Comparison of ENCODE assay signal across 7 mouse cellular contexts in the genomic region with DNA sequence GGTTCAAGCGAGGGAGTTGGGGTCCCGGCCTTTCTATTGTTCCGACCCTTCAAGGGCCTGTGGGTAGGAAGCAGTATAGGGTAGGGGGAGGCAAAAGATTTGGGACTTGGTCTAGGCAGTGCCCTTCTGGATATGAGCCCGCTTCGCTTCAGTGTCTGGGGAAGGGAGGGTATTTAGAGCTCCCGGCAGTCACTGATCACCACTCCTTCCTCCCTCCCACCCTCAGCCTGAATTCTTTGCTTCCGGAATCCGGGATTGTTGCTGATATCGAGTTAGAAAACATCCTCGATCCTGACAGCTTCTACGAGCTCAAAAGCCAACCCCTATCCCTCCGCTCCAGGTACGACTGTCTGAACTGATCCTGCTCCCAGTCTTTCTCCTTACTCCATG. TPM values are rescaled to one million over a fixed set of nuclear protein-coding genes. Genes with fewer than 3 reads are reported as not detected.
DNase-seq lines count a peak whose midpoint lies in the region; ATAC-seq and TF ChIP-seq lines count a peak whose summit lies in the region.

No protein-coding gene starts in this region.

- no peaks in the 10 kb centered on the region for H3K27me3 ChIP-seq in testis, adult 2 months (ENCODE audit: control insufficient read depth, insufficient read depth, low read length)
- no peaks in the 10 kb centered on the region for H3K27me3 ChIP-seq in heart, embryonic 12.5 days (replicated peaks)
- H3K27me3 ChIP-seq in liver, embryonic 13.5 days: no peaks in the 10 kb centered on the region

- no peak for TF ChIP-seq CTCF in testis, adult 2 months (IDR thresholded peaks at IDR 0.05; ENCODE audit: control insufficient read depth, insufficient read depth, insufficient replicate concordance, low read depth, low read length)

- peak overlapping the region; percentile 86 for H3K9ac ChIP-seq in heart, embryonic 12.5 days
- peak overlapping the region; percentile 61 for H3K9ac ChIP-seq in liver, embryonic 13.5 days

- peak overlapping the region; percentile 1; the same call in 1 of the 2 replicates for H3K4me3 ChIP-seq in testis, adult 2 months (ENCODE audit: control insufficient read depth, low read depth, low read length)
- peak overlapping the region; percentile 87 for H3K4me3 ChIP-seq in heart, embryonic 12.5 days
- H3K4me3 ChIP-seq in liver, embryonic 13.5 days (replicated peaks): peak overlapping the region; percentile 73

- 11% methylated on average over 13 of the region's 13 CpGs for WGBS in heart, embryonic 12.5 days
- WGBS in liver, embryonic 13.5 days (ENCODE audit: insufficient replicate concordance): 22% methylated on average over 13 of the region's 13 CpGs

- TF ChIP-seq POLR2A in testis, adult 2 months (IDR thresholded peaks at IDR 0.05; ENCODE audit: control insufficient read depth, low read depth, low read length): no peak

- no peaks in the 10 kb centered on the region for H3K9me3 ChIP-seq in heart, embryonic 12.5 days (replicated peaks)
- no peaks in the 10 kb centered on the region for H3K9me3 ChIP-seq in liver, embryonic 13.5 days (replicated peaks)

- no peak for DNase-seq in testis, postnatal 10 days (ENCODE audit: low spot score)
- DNase-seq in liver, embryonic 13.5 days: no peak
- DNase-seq in thymus, adult 18-20 months: no peak
- DNase-seq in spleen, postnatal 4 days (ENCODE audit: low spot score in 2 of 2): no peak
- no peak for DNase-seq in spleen, postnatal 14 days (ENCODE audit: low spot score in 2 of 2)

- peaks cover 7% of the 10 kb centered on the region for H3K4me1 ChIP-seq in testis, adult 2 months (ENCODE audit: control insufficient read depth, insufficient read depth, low read length)
- peaks cover 24% of the 10 kb centered on the region for H3K4me1 ChIP-seq in heart, embryonic 12.5 days (replicated peaks)
- peaks cover 53% of the 10 kb centered on the region for H3K4me1 ChIP-seq in liver, embryonic 13.5 days (replicated peaks)

- H3K4me2 ChIP-seq in heart, embryonic 12.5 days: peak overlapping the region; percentile 80
- peak overlapping the region; percentile 84 for H3K4me2 ChIP-seq in liver, embryonic 13.5 days

- H3K36me3 ChIP-seq in testis, adult 2 months (ENCODE audit: control insufficient read depth, insufficient read depth, low read length): no peaks in the 10 kb centered on the region
- H3K36me3 ChIP-seq in heart, embryonic 12.5 days: peaks cover 37% of the 10 kb centered on the region
- peaks cover 27% of the 10 kb centered on the region for H3K36me3 ChIP-seq in liver, embryonic 13.5 days

- ATAC-seq in heart, embryonic 12.5 days (ENCODE audit: insufficient number of reproducible peaks, low FRiP score): no peak
- ATAC-seq in liver, embryonic 13.5 days (ENCODE audit: low read depth): no peak

- H3K27ac ChIP-seq in testis, adult 2 months (ENCODE audit: control insufficient read depth, insufficient read depth, low read depth, low read length): no peak overlapping the region
- peak overlapping the region; percentile 60 for H3K27ac ChIP-seq in heart, embryonic 12.5 days (ENCODE audit: poor library complexity, severe bottlenecking)
- peak overlapping the region; percentile 64; the same call in 1 of the 2 replicates for H3K27ac ChIP-seq in liver, embryonic 13.5 days

RNA-seq across cellular contexts. Expression of gene Tfe3, which starts 2.9 kb away (rescaled TPM):
- 11.9 and 14.2 TPM in 2 replicates for polyA plus RNA-seq in testis, adult 2 months (2012; rRNA removed)
- 22.3 TPM in 2 replicates for polyA plus RNA-seq in heart, embryonic 12.5 days (2016; fragmentation: Nextera tagmentation; extraction: Ambion mirVana)
- 8.9 and 10.1 TPM in 2 replicates for polyA plus RNA-seq in liver, embryonic 13.5 days (2015; fragmentation: Nextera tagmentation; extraction: Ambion mirVana)

RNA-seq across cellular contexts. Expression of gene Ccdc120, which starts 14.6 kb away (rescaled TPM):
- polyA plus RNA-seq in testis, adult 2 months (2012; rRNA removed): 1.8 and 3.2 TPM in 2 replicates
- polyA plus RNA-seq in heart, embryonic 12.5 days (2016; fragmentation: Nextera tagmentation; extraction: Ambion mirVana): 6.6 and 8.2 TPM in 2 replicates
- polyA plus RNA-seq in liver, embryonic 13.5 days (2015; fragmentation: Nextera tagmentation; extraction: Ambion mirVana): 1.7 TPM in 2 replicates

RNA-seq across cellular contexts. Expression of gene Gripap1, which starts 24.3 kb away (rescaled TPM):
- polyA plus RNA-seq in testis, adult 2 months (2012; rRNA removed): 11.3 and 11.9 TPM in 2 replicates
- 32.0 and 32.2 TPM in 2 replicates for polyA plus RNA-seq in heart, embryonic 12.5 days (2016; fragmentation: Nextera tagmentation; extraction: Ambion mirVana)
- 30.6 and 32.3 TPM in 2 replicates for polyA plus RNA-seq in liver, embryonic 13.5 days (2015; fragmentation: Nextera tagmentation; extraction: Ambion mirVana)

RNA-seq across cellular contexts. Expression of gene Praf2, which starts 37.0 kb away (rescaled TPM):
- polyA plus RNA-seq in testis, adult 2 months (2012; rRNA removed): 1.5 and 2.8 TPM in 2 replicates
- 43.5 and 44.3 TPM in 2 replicates for polyA plus RNA-seq in heart, embryonic 12.5 days (2016; fragmentation: Nextera tagmentation; extraction: Ambion mirVana)
- polyA plus RNA-seq in liver, embryonic 13.5 days (2015; fragmentation: Nextera tagmentation; extraction: Ambion mirVana): 8.3 and 9.1 TPM in 2 replicates

RNA-seq across cellular contexts. Expression of gene Gm45208, which starts 43.2 kb away (rescaled TPM):
- 0.32 and 0.40 TPM in 2 replicates for polyA plus RNA-seq in testis, adult 2 months (2012; rRNA removed)
- polyA plus RNA-seq in heart, embryonic 12.5 days (2016; fragmentation: Nextera tagmentation; extraction: Ambion mirVana): not detected in 2 replicates
- polyA plus RNA-seq in liver, embryonic 13.5 days (2015; fragmentation: Nextera tagmentation; extraction: Ambion mirVana): 0.25 TPM in 1 of 2 replicates, not detected in the other

Comparison
In these comparisons a context has a peak if more than half of its experiments do, and no peak if none do; other contexts are left out.
1. H3K4me3 ChIP-seq: peak in every context shown above with its lines; median percentile 87 in heart, embryonic 12.5 days; 73 in liver, embryonic 13.5 days; 1 in testis, adult 2 months.